Mouse (Mus musculus) left cerebral cortex, adult 8-10 months (tissue): ENCODE data around the gene Tjp1. TPM values are rescaled to one million over a fixed set of nuclear protein-coding genes. Genes with fewer than 3 reads are reported as not detected.

Experiments
- total RNA-seq, 4 experiments: library from RNA; stranded (reverse); gene quantifications; 2 replicates each; pipeline ENCODE4 v1.2.4; 2022

The Tjp1 gene
- total RNA-seq, 4 experiments from 2014 or later, result 118 to 152 (median 141) TPM

Other genes with a start within 250 kb of the Tjp1 start
- gene Tarsl2, start 117.1 kb upstream of the Tjp1 start, total RNA-seq, result 10 to 100 TPM; 40.1 to 41.8 (median 40.6) TPM
- 10 to 100 TPM; 47.5 to 64.0 (median 58.3) TPM for gene Tm2d3, start 163.4 kb upstream of the Tjp1 start, total RNA-seq